Mouse (Mus musculus) naive thymus-derived CD4-positive, alpha-beta T cell, adult 2 months (primary cell): ENCODE measurements around the gene Adam4.
"Not testable (repeated sequence)": the region's sequence is repeated elsewhere in the genome, so short reads cannot be mapped to it uniquely, and the experiment has no call there.

Experiments used
- DNase-seq: peaks from one replicate; pipeline ENCODE4 v3.0.0-alpha.2; 2011; ENCODE audit warnings: low read depth

Adam4 gene

GRCm38 (mm10) chr12:81421846-81422245 lies at the start of gene Adam4:
TSS of gene Adam4 (minus strand) at chr12:81421946.
- no peak for DNase-seq

DNA sequence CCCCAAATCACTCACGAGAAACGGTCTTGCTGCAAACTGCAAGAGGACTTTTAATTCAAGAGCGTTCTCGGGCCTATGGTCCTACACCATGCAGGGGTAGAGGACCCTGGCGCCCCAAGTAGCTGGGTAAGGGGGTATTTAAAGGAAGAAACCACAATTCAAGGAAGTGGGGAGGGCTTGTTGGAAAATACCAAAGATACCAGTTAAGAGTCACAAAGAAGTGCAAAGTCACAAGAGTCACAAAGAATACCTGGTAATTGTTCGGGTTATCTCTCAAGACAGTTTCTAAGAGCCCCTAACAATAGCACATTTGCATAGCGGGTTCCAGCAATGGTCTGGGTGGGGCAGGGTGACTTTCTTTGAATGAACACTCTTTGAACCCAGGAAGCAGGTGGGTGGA lies 37.3 kb upstream of the Adam4 start:
- not testable (repeated sequence) for DNase-seq

DNA sequence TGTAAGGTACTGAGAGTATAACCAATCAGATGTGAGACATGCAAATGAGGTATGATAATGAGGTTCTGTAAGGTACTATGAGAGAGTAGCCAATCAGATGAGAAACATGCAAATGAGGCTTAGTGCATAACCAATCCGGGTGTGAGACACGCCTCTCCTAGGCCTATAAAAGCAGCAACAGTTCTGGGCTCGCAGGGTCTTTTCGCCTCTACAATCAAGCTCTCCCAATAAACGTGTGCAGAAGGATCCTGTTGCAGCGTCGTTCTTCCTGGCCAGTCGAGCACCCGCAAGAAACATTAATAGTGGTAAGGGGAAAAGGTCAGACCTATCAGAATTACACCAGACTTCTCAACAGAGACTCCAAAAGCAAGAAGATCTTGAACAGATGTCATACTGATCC lies 17.2 kb upstream of the Adam4 start:
- DNase-seq, result not testable (repeated sequence)

- DNase-seq, result not testable (repeated sequence)
Observed at GRCm38 (mm10) chr12:81434778-81435177, 13.0 kb upstream of the Adam4 start.

DNA sequence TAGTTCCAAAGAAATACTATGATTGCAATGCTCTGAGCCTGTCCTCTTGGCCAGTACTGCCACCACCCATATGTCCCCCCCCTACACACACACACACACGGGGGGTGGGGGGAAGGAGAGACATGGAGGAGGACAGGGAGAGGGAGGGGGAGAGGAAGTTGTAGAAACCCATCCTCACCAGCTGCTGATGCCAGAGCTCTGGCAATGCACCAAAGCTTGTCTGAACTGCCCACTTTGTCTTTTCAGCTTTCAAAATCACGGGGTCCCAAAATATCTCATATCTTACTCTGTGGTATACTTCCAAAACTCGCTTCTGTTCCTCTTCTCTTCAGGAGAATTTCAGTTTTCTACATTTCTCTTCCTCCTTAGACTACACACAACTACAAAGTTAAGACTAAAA lies 8.5 kb downstream of the Adam4 start:
- DNase-seq, result no peak

DNA sequence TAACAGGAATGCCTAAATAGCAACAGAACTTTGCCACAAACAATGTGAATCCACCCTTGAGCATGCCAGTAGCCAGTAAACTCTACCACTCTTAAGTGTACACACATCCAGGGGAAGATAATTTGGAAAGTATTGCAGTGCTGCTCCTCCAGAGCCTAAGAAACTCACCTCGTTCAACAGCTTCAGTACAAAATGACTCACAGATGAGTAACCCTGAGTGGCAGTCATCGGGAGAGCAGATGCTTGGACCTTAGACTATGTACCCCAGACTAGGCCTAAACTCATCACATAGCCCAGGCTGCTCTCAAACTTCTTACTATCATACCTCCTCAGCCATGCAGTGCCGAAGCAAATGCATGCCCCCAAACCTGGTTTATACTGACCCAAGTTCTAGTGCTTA lies 12.8 kb downstream of the Adam4 start:
- DNase-seq, result no peak

DNA sequence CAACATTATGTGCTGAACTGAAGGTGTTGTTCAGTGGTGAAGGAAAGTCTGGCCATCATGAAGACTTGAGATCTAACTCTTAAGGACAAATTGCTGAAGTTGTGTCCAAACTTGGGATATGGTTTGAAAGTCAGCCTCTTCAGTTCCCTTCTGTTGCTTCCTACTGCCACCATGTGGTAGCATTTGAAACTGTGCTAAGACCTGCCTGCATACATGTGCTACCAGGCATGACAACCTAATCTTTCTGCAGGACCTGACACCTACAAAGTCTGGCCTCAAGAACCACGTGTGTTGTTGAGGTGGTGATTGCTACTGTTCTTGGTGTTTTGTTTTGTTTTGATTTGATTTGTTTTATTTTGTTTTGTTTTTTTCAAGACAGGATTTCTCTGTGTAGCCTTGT lies 19.6 kb downstream of the Adam4 start:
- peak; percentile 39 for DNase-seq

- not testable (repeated sequence) for DNase-seq
Observed at GRCm38 (mm10) chr12:81379364-81379763, 42.4 kb downstream of the Adam4 start, which contains the start of gene Gm4787. TSS of gene Gm4787 (minus strand) at chr12:81379464.
